Mouse (Mus musculus) fat pad, adult 2 months (tissue): ENCODE measurements around the gene Mybph.

ENCODE experiments used
- DNase-seq: peaks from one replicate; pipeline ENCODE4 v3.0.0-alpha.2; 2011; ENCODE audit warnings: low read depth, low spot score; ENCODE audit errors: extremely low read depth

The Mybph gene

GRCm38 (mm10) chr1:134210179-134210755 lies 17.0 kb downstream of the Mybph start:
- no peak for DNase-seq

GRCm38 (mm10) chr1:134211043-134211442 lies 17.8 kb downstream of the Mybph start:
- DNase-seq, result no peak

- DNase-seq, result no peak
Observed at GRCm38 (mm10) chr1:134211631-134212030, 18.4 kb downstream of the Mybph start.

GRCm38 (mm10) chr1:134212351-134212750 lies 19.1 kb downstream of the Mybph start:
- DNase-seq, result no peak

GRCm38 (mm10) chr1:134213405-134213804 lies 20.2 kb downstream of the Mybph start:
- DNase-seq, result no peak

- no peak for DNase-seq
Observed at GRCm38 (mm10) chr1:134215059-134215458, 21.8 kb downstream of the Mybph start.

- no peak for DNase-seq
Observed at GRCm38 (mm10) chr1:134215751-134216628, 22.7 kb downstream of the Mybph start.

- no peak for DNase-seq
Observed at GRCm38 (mm10) chr1:134216629-134216971, 23.4 kb downstream of the Mybph start.

GRCm38 (mm10) chr1:134217028-134217481 lies 23.8 kb downstream of the Mybph start:
- DNase-seq, result no peak

- DNase-seq, result no peak
Observed at GRCm38 (mm10) chr1:134217942-134218341, 24.7 kb downstream of the Mybph start.

GRCm38 (mm10) chr1:134219608-134220007 lies 26.4 kb downstream of the Mybph start:
- no peak for DNase-seq

GRCm38 (mm10) chr1:134221172-134221571 lies 27.9 kb downstream of the Mybph start:
- no peak for DNase-seq

GRCm38 (mm10) chr1:134222122-134223055 lies 29.1 kb downstream of the Mybph start:
- no peak for DNase-seq

- DNase-seq, result no peak
Observed at GRCm38 (mm10) chr1:134224649-134225227, 31.5 kb downstream of the Mybph start.

- no peak for DNase-seq
Observed at GRCm38 (mm10) chr1:134225375-134225774, 32.1 kb downstream of the Mybph start.

- no peak for DNase-seq
Observed at GRCm38 (mm10) chr1:134226739-134227138, 33.5 kb downstream of the Mybph start.

GRCm38 (mm10) chr1:134229806-134230575 lies 36.7 kb downstream of the Mybph start:
- no peak for DNase-seq

- DNase-seq, result no peak
Observed at GRCm38 (mm10) chr1:134230638-134231228, 37.5 kb downstream of the Mybph start.

GRCm38 (mm10) chr1:134231270-134231669 lies 38.0 kb downstream of the Mybph start:
- DNase-seq, result peak; percentile 57

- DNase-seq, result no peak
Observed at GRCm38 (mm10) chr1:134231681-134232080, 38.4 kb downstream of the Mybph start.
